Mouse (Mus musculus) limb, embryonic 10.5 days (tissue): ENCODE data around the gene Stub1. TPM values are rescaled to one million over a fixed set of nuclear protein-coding genes. Genes with fewer than 3 reads are reported as not detected.
"Not testable (repeated sequence)": the region's sequence is repeated elsewhere in the genome, so short reads cannot be mapped to it uniquely, and the experiment has no call there.

Source experiments
- DNase-seq: peaks from one replicate; pipeline ENCODE4 v3.0.0-alpha.2; 2017; ENCODE audit warnings: low spot score
- H3K27ac ChIP-seq: fragments of 300-500 bp; sonication (generic); 2 replicates; pipeline ENCODE4 v1.5.1; 2016; ENCODE audit warnings: mild to moderate bottlenecking
- H3K27me3 ChIP-seq: fragments of 300-500 bp; sonication (generic); 2 replicates; pipeline ENCODE4 v1.6.1; 2016; ENCODE audit warnings: low read depth, mild to moderate bottlenecking; ENCODE audit not compliant: poor library complexity, severe bottlenecking
- H3K36me3 ChIP-seq: fragments of 300-500 bp; sonication (generic); 2 replicates; pipeline ENCODE4 v1.6.1; 2016; ENCODE audit warnings: mild to moderate bottlenecking, moderate library complexity
- H3K4me1 ChIP-seq: fragments of 300-500 bp; sonication (generic); 2 replicates; pipeline ENCODE4 v1.6.1; 2016
- H3K4me3 ChIP-seq: fragments of 300-500 bp; sonication (generic); 2 replicates; pipeline ENCODE4 v1.5.1; 2016; ENCODE audit warnings: mild to moderate bottlenecking, moderate library complexity
- H3K9me3 ChIP-seq: fragments of 300-500 bp; sonication (generic); replicated peaks from 2 replicates; pipeline ENCODE4 v1.6.1; 2016; ENCODE audit warnings: mild to moderate bottlenecking
- WGBS: fragments of 180-500 bp; shearing (Covaris S2); methylation state at CpG from one replicate; pipeline ENCODE4 v1.1.7; 2016; 5-methylcytosine and 5-hydroxymethylcytosine counted together
- polyA plus RNA-seq: library from polyadenylated mRNA; unstranded; fragments of >200 nt; fragmentation: Nextera tagmentation; extraction: Ambion mirVana; gene quantifications from 2 replicates; pipeline ENCODE4 v1.2.1, GENCODE M21; 2016

Gene Stub1
- polyA plus RNA-seq, 1 experiment from 2014 or later: 408 TPM

DNA sequence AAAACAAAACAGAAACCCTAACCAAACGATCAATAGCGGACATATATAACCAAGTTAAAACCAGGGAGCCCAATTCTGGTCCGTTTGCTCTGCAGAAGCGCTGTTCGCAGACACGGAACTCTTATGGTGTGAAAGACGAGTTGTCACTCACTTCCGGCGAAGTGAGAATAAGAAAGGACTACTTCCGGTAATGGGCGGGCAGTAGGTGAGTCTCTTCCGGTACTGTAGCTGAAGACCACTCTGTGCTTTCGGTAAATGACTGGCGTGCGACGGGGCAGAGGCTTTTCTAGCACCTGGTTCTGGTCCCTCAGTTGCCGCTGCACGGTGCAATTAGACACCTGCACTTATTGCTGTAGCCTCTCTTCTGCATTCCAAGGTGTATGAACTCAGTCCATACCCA lies 9.8 kb downstream of the Stub1 start, which contains the start of gene Wdr24:
Gene Wdr24, plus strand, starts transcription at position 176 of the 400 bp plus-strand sequence.
- Histone ChIP-seq H3K27ac (peak within 1 kb of the TSS; percentile 83), H3K4me3 (peak within 1 kb of the TSS; percentile 74), H3K27me3 (peaks cover 42% of the 10 kb centered on the region), H3K9me3 (no peaks in the 10 kb centered on the region), H3K4me1 (peaks cover 60% of the 10 kb centered on the region), H3K36me3 (peaks cover 31% of the 10 kb centered on the region)
- under 1% methylated on average over 18 of the region's 18 CpGs for WGBS
- DNase-seq: peak; percentile 79

DNA sequence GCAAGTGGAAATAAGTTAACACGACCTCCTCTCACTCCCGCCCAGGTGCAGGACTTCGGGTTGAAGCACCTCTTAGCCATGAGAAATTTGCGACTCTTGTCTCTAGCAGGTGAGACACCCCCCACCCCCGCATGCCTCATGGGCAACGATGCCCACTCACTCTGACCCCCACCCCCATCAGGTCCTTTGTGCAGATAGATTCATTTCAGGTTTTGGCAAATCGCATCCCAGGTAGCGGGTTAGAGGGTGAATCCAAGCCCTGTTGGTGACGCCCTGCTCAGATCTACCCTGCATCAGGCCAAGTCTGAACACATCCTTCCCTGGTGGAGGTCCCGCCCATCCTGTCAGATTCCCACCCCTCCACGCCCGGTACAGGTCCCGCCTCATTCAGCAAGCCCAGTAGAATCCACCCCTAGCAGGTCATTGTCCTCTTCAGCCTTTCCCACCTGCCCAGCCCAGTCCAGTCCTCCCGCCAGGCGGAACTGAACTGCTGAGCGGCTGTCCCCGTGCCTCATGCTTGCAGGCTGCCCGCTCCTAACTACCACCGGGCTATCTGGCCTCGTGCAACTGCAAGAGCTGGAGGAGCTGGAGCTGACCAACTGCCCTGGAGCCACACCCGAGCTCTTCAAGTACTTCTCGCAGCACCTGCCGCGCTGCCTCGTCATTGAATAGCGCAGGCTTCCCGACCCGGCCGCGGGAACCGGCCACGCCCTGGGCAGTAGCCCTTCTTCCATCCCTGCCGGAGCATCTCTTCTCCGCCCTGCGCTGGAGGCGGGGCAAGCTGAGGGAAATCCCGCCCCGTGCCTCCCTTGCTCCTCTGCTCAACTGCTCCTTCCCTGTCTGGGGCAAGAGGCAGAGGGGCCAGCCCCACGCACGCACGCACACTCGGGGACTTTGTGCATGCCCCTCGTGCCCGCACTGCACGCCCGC lies 14.1 kb downstream of the Stub1 start:
- peaks cover 81% of the 10 kb centered on the region for H3K27me3 ChIP-seq
- peak overlapping the region; percentile 32 for H3K4me3 ChIP-seq
- no peak for DNase-seq
- H3K9me3 ChIP-seq: no peaks in the 10 kb centered on the region
- H3K4me1 ChIP-seq: peaks cover 20% of the 10 kb centered on the region
- H3K36me3 ChIP-seq: no peaks in the 10 kb centered on the region
- WGBS: 6% methylated on average over 46 of the region's 46 CpGs
- H3K27ac ChIP-seq: 0 out of 2 replicates have a peak overlapping the region, but pooled peaks have one; percentile 19

DNA sequence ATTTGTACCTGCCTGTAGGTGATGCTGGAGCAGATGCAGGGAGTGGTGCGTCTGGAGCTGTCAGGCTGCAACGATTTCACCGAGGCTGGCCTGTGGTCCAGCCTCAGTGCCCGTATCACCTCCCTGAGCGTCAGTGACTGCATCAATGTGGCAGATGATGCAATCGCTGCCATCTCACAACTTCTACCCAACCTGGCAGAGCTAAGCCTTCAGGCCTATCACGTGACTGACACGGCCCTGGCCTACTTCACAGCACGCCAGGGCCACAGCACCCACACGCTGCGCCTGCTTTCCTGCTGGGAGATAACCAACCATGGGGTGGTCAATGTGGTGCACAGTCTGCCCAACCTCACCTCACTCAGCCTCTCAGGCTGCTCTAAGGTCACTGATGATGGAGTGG lies 15.5 kb downstream of the Stub1 start:
- no peak for DNase-seq

DNA sequence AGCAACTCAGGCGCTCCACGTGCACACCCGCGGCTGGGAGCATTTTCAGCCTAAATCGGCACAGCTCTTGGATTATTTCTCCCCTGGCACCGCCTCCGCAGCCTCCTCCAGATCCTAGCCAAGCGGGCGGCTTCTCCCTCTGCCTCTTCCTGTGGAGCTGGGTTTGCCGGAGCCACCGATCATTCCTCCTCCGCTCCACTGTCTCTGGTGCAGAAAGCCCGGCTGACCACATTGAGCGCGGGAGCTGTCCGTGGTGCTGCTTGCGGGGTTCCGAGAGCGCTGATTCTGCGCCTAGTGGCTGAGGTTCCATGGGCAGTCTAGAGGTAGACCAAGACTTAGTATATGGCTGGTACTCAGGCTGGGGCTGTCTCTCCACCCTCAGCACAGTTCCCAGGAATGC lies 19.7 kb downstream of the Stub1 start:
- peaks cover 93% of the 10 kb centered on the region for H3K27me3 ChIP-seq
- peak; percentile 97 for DNase-seq
- peaks cover 23% of the 10 kb centered on the region for H3K4me1 ChIP-seq
- H3K36me3 ChIP-seq: no peaks in the 10 kb centered on the region
- no peak overlapping the region for H3K4me3 ChIP-seq
- under 1% methylated on average over 20 of the region's 20 CpGs for WGBS
- H3K27ac ChIP-seq: no peak overlapping the region
- no peaks in the 10 kb centered on the region for H3K9me3 ChIP-seq

More for the DNA sequence above, 15.5 kb downstream of the Stub1 start:
- H3K27ac ChIP-seq: no peak overlapping the region
- no peak overlapping the region for H3K4me3 ChIP-seq
- 83% methylated on average over 11 of the region's 11 CpGs for WGBS
- peaks cover 16% of the 10 kb centered on the region for H3K4me1 ChIP-seq
- H3K36me3 ChIP-seq: no peaks in the 10 kb centered on the region
- peaks cover 92% of the 10 kb centered on the region for H3K27me3 ChIP-seq
- no peaks in the 10 kb centered on the region for H3K9me3 ChIP-seq

DNA sequence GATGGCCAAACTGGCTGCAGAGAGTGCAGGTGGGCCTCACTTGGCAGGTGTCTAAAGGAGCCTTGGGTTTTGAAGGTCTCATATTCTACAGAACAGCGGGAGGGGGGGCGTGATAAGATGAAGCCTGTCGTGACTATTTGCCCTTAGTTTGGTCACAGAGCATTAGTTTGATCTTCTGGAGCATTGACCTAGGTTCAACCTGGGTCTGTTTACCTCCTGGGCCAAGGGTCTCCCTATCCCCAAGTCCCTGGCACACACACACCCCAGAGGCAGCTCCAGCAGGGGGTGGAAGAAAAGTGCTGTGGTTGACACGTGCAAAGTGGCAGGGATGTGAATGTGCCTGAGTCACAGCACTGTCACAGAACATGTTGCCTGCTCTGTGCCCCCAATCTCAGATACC lies 22.3 kb downstream of the Stub1 start:
- Histone ChIP-seq H3K27me3 (peaks cover 83% of the 10 kb centered on the region), H3K36me3 (no peaks in the 10 kb centered on the region), H3K4me1 (peaks cover 26% of the 10 kb centered on the region), H3K4me3 (no peak overlapping the region), H3K27ac (no peak overlapping the region), H3K9me3 (no peaks in the 10 kb centered on the region)
- WGBS: 72% methylated on average over 4 of the region's 4 CpGs
- DNase-seq: no peak

DNA sequence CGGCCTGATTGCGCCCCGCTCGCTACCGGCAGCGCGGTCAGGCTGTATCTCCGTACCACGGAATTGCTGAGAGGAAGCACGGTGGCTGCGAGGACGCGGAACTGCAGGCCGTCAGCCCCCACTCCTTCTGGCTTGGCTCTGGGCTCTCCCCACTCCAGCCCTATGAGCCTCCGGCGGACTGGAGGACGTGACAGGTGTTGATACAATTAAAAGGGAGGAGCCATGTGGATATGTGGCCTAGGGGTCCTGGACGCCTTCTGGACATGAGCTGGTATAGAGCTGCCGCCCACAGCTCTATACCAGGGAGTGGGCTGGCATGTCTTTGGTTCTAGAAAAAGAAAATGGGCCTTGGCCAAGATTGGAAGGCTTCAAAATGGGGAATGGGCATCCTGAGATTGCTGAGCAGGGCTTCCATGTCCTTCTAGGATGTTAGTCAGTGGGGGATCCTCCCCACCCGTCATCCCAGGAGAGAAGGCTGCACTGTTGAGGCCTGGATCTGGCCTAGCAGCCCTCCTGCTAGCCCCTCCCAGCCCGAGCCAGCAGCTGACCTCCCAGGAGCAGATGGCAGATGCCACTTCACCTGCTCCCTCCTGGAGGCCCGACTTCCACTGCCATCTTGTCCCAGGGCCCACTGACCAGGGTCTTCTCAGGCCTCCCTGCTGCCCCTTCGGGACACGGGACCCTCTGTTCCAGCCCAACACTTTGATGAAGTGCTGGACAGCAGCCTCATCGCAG lies 23.4 kb downstream of the Stub1 start:
- Histone ChIP-seq H3K27me3 (peaks cover 76% of the 10 kb centered on the region), H3K27ac (peak overlapping the region; percentile 70), H3K36me3 (no peaks in the 10 kb centered on the region), H3K9me3 (no peaks in the 10 kb centered on the region), H3K4me1 (peaks cover 26% of the 10 kb centered on the region), H3K4me3 (peak overlapping the region; percentile 77)
- DNase-seq: no peak
- WGBS: 10% methylated on average over 25 of the region's 25 CpGs

DNA sequence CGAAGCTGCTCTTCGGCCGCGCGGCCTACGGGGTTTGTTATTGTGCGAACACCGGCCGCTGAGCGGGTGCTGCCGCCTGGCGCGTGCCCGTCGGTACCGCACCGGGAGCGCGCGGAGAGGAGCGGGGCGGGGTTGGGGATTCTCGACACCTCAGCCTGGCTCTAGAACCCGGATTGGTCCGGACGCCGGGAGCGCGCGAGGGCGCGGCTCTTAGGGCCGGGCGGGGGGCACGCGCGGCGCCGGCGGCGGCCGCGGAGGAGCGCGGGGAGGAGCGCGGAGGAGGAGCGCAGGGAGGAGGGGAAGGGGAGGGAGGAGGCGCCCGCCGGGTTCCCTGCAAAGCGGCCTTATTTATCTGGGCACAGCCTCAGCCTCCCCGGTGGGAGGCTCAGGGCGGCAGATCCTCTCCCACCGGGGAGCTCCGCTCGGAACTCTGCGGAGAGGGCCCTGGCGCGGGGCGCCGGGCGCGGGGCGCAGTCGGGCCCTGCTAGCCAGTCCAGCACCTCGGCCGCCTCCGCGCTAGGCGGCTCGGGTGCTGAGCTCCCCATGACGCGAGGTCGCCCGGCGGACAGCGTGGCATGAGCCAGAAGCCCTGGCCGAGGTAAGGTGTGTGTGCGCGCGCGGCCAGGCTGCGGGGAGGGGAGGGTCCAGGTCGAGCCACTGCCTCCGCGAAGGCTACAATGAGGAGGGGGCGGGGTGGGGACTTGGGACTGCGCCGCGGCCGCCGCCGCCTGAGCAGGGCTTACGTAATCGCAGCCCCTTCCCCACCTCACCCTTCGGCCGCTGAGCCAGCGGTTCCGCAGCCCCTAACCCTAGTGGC lies 24.2 kb downstream of the Stub1 start, which contains the start of gene Fbxl16:
Gene Fbxl16, plus strand, starts transcription at position 297 of the 817 bp plus-strand sequence.
- DNase-seq: peak; percentile 78
- Histone ChIP-seq H3K36me3 (no peaks in the 10 kb centered on the region), H3K27ac (peak within 1 kb of the TSS; percentile 70), H3K27me3 (peaks cover 72% of the 10 kb centered on the region), H3K4me1 (peaks cover 26% of the 10 kb centered on the region), H3K4me3 (peak within 1 kb of the TSS; percentile 77), H3K9me3 (no peaks in the 10 kb centered on the region)
- under 1% methylated on average over 93 of the region's 100 CpGs for WGBS

DNA sequence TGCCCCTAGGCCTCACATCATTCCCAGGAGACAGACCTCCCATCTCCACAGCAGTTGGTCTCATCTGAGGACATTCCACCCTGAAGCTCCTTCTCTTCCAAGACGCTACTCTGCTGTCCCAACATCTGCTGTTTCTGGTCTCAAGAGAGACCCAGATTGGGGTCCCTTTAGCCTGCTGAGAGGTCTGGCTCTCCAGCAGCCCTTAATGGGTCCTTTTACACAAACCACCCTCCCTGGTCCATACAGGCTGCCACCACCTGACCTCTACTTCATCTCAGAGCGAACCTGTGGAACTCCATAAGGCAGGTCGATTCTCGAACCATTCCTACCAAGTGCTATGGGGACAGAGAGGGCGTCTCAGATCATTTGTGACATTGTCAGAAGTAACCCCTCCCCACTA lies 25.2 kb downstream of the Stub1 start:
- H3K27me3 ChIP-seq: peaks cover 74% of the 10 kb centered on the region
- peak overlapping the region; percentile 77 for H3K4me3 ChIP-seq
- H3K27ac ChIP-seq: peak overlapping the region; percentile 70; the same call in 1 of the 2 replicates
- H3K9me3 ChIP-seq: no peaks in the 10 kb centered on the region
- peaks cover 25% of the 10 kb centered on the region for H3K4me1 ChIP-seq
- DNase-seq: no peak
- 48% methylated on average over 5 of the region's 5 CpGs for WGBS
- no peaks in the 10 kb centered on the region for H3K36me3 ChIP-seq

DNA sequence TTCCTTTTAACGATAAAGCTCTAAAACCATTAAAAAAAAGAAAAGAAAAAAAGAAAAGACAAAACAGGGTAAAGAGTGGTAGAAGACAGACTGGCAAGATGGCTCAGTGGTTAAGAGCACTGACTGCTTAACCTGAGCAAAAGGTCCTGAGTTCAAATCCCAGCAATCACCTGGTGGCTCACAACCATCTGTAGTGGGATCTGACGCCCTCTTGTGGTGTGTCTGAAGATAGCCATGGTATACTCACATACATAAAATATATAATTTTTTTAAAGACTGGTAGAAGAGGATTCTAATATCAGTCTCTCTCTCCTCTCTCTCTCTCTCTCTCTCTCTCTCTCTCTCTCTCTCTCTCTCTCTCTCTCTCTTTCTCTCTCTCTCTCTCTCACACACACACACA lies 25.8 kb downstream of the Stub1 start:
- H3K36me3 ChIP-seq, H3K9me3 ChIP-seq, DNase-seq, H3K27ac ChIP-seq, H3K4me3 ChIP-seq: not testable (repeated sequence)
- Histone ChIP-seq H3K27me3 (peaks cover 74% of the 10 kb centered on the region), H3K4me1 (peaks cover 30% of the 10 kb centered on the region)
- 48% methylated on average over 2 of the region's 2 CpGs for WGBS

DNA sequence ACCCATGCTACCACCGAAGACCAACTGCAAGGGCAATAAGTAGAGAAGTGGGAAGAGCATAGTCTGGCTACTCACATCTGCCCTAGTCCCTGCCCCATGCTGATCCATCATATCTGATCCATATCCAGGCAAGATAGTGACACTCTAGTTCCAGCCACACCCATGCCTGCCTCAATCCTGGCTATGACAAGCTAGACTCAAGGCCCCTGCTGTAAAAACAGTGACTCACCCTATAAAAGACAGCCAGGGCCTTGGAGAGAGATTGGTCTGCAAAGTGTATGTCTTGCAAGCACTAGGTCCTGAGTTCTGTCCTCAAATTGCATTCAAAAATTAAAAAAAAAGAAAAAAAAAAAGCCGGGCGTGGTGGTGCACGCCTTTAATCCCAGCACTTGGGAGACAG lies 26.7 kb downstream of the Stub1 start:
- WGBS: 77% methylated on average over 4 of the region's 4 CpGs

DNA sequence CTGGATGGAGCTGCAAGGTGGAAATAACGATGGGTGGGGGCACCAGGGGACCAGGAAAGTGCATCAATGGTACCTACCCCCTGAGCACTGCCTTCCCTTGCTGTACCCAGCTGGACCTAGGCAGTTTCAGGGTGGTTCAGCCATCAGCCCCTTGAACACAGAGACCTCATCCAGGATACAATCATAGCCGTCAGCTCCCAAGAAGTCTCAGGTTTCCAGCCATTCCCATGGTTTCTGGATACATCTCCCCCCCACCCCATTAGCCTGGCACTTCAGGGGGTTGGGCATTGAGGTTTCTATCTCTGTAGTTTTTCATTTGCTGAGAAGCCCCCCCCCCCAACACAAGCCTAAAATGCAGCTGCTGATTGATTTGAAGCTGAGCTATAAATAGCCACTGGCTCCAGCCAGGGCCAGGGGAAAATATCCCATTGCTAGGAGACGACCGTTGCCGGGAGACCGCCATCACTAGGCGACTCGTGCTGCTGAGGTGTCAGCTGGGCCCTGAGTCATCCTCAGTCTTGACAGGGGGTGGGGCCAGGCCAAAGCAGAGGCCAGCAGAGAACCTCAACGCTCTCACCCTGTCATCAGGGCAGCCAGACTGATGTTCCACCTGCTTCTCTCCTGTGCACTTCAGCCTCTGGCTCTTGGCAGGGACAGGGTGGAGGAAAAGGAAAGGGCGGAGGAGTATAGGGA lies 30.2 kb downstream of the Stub1 start:
- no peak for DNase-seq
- no peaks in the 10 kb centered on the region for H3K9me3 ChIP-seq
- no peak overlapping the region for H3K27ac ChIP-seq
- H3K4me3 ChIP-seq: no peak overlapping the region
- peaks cover 9% of the 10 kb centered on the region for H3K4me1 ChIP-seq
- WGBS: 15% methylated on average over 10 of the region's 10 CpGs
- no peaks in the 10 kb centered on the region for H3K36me3 ChIP-seq
- H3K27me3 ChIP-seq: peaks cover 42% of the 10 kb centered on the region

More for the DNA sequence above, 26.7 kb downstream of the Stub1 start:
- no peaks in the 10 kb centered on the region for H3K36me3 ChIP-seq
- H3K4me3 ChIP-seq: no peak overlapping the region
- no peak overlapping the region for H3K27ac ChIP-seq
- H3K4me1 ChIP-seq: peaks cover 30% of the 10 kb centered on the region
- no peaks in the 10 kb centered on the region for H3K9me3 ChIP-seq
- peaks cover 72% of the 10 kb centered on the region for H3K27me3 ChIP-seq
- DNase-seq: no peak

DNA sequence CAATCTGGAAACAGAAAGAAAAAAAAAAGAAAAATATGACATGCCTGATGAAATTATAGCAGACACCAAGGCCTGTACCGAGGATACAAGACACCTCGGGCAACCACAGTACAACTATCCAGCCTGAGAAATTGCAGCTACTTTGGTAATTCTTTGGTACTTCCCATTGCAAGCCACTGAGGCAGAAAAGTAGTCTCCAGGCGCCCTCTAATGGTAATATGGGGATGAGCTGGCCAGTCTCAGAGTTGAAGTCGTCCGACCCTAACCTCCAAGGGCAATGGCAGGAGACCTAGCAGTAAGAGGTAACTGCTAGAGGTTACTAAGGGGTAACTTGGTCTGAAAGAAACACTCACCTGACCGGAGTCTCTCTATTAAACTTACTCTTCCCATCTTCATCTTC lies 32.2 kb downstream of the Stub1 start:
- WGBS: 11% methylated on average over 6 of the region's 6 CpGs
- DNase-seq: peak; percentile 63

More for the DNA sequence above, 32.2 kb downstream of the Stub1 start:
- Histone ChIP-seq H3K4me3 (no peak overlapping the region), H3K4me1 (peaks cover 25% of the 10 kb centered on the region), H3K36me3 (no peaks in the 10 kb centered on the region), H3K27me3 (peaks cover 32% of the 10 kb centered on the region), H3K9me3 (no peaks in the 10 kb centered on the region), H3K27ac (no peak overlapping the region)
